Mouse (Mus musculus) embryonic facial prominence, embryonic 10.5 days (tissue): Measurements from ENCODE around the gene Mepe. TPM values are rescaled to one million over a fixed set of nuclear protein-coding genes. Genes with fewer than 3 reads are reported as not detected.
A peak's percentile ranks its signal among the peaks of the same experiment; 100 is the strongest.

Experiments
- DNase-seq: peaks from one replicate; pipeline ENCODE4 v3.0.0-alpha.2; 2017; ENCODE audit warnings: low spot score
- H3K27ac ChIP-seq: fragments of 300-500 bp; sonication (generic); replicated peaks from 2 replicates; pipeline ENCODE4 v1.5.1; 2016; ENCODE audit warnings: mild to moderate bottlenecking
- H3K27me3 ChIP-seq: fragments of 300-500 bp; sonication (generic); replicated peaks from 2 replicates; pipeline ENCODE4 v1.6.1; 2016; ENCODE audit warnings: low read depth, mild to moderate bottlenecking; ENCODE audit not compliant: poor library complexity, severe bottlenecking
- H3K36me3 ChIP-seq: fragments of 300-500 bp; sonication (generic); replicated peaks from 2 replicates; pipeline ENCODE4 v1.6.1; 2016; ENCODE audit warnings: mild to moderate bottlenecking, moderate library complexity
- H3K4me1 ChIP-seq: fragments of 300-500 bp; sonication (generic); 2 replicates; pipeline ENCODE4 v1.6.1; 2016
- H3K4me3 ChIP-seq: fragments of 300-500 bp; sonication (generic); 2 replicates; pipeline ENCODE4 v1.5.1; 2016; ENCODE audit warnings: mild to moderate bottlenecking, moderate library complexity
- H3K9me3 ChIP-seq: fragments of 300-500 bp; sonication (generic); 2 replicates; pipeline ENCODE4 v1.6.1; 2016; ENCODE audit warnings: mild to moderate bottlenecking
- WGBS: fragments of 180-500 bp; shearing (Covaris S2); methylation state at CpG from one replicate; pipeline ENCODE4 v1.1.7; 2016; 5-methylcytosine and 5-hydroxymethylcytosine counted together
- polyA plus RNA-seq: library from polyadenylated mRNA; unstranded; fragments of >200 nt; fragmentation: Nextera tagmentation; extraction: Ambion mirVana; gene quantifications from 2 replicates; pipeline ENCODE4 v1.2.1, GENCODE M21; 2016

Gene Mepe
- polyA plus RNA-seq = not detected in 2 replicates

DNA sequence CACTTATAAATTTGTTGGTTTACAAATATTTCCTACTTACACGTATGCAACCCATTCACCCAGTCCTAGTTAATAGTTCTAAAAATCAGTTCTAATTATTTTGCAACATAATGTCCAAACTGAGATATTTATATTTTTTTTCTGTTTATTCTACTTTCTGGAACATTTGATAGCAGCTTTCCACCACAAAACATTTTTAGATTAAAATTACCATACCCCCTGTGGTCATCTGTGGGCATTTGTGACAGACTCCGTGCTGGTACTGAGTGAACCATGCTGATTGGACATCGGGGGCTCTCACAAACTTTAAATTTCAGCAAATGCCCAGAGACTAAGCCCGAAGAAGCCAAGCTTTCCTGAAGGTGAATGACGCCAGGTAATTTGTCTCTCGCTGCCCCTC lies at the start of gene Mepe:
Gene Mepe (plus strand): TSS at position 301 of the 400 bp plus-strand sequence.
- no peaks in the 10 kb centered on the region for H3K4me1 ChIP-seq
- WGBS = 90% methylated on average over 6 of the region's 6 CpGs
- no peak within 1 kb of the TSS for H3K4me3 ChIP-seq
- no peak within 1 kb of the TSS for H3K27ac ChIP-seq
- no peaks in the 10 kb centered on the region for H3K27me3 ChIP-seq
- DNase-seq = no peak
- no peaks in the 10 kb centered on the region for H3K9me3 ChIP-seq
- H3K36me3 ChIP-seq = no peaks in the 10 kb centered on the region

DNA sequence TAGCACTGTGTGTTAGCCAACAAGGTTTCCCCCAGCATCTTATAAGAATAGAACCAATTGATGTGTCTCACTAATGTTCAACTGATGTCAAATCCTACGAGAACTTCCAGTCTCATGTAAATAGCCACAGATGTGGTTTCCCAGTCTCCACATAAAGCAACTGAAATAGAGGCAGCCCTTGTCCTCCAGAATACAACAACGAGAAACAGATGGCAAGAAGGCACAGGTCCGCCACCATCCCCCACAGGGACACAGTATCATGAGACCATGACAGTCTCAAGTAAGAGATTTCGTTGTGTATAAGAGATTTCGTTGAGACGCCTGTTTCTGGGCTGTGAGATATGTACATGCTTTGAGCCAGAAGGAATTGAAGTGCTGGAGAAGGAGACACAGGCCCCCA lies 30.9 kb upstream of the Mepe start:
- Histone ChIP-seq H3K27ac (no peak overlapping the region), H3K4me3 (no peak overlapping the region), H3K36me3 (no peaks in the 10 kb centered on the region), H3K4me1 (peaks cover 6% of the 10 kb centered on the region), H3K27me3 (no peaks in the 10 kb centered on the region), H3K9me3 (no peaks in the 10 kb centered on the region)
- WGBS = 44% methylated on average over 6 of the region's 6 CpGs
- peak; percentile 58 for DNase-seq

DNA sequence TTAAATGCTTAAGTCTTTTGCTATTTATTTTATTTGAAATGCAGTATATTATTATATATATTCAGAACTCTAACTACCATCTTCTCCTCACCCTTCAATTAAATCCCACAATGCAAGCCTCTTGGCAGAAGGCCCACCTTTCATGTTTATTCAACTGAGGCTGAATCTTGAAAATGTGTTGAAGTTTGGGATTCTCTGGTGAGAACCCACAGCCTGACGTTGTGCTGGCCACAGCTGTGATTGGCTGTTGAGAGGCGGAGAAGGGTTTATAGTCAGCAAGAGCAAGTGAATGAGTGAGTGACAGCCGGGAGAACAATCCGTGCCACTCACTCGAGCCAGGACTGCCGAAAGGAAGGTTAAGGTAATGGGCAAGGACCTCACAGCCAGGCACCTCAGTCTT lies 26.1 kb upstream of the Mepe start, which contains the start of gene Ibsp:
Gene Ibsp (plus strand): TSS at position 178 of the 400 bp plus-strand sequence.
- no peaks in the 10 kb centered on the region for H3K36me3 ChIP-seq
- H3K4me3 ChIP-seq = no peak within 1 kb of the TSS
- 65% methylated on average over 6 of the region's 6 CpGs for WGBS
- H3K27ac ChIP-seq = no peak within 1 kb of the TSS
- H3K9me3 ChIP-seq = no peaks in the 10 kb centered on the region
- peaks cover 5% of the 10 kb centered on the region for H3K4me1 ChIP-seq
- no peak for DNase-seq
- no peaks in the 10 kb centered on the region for H3K27me3 ChIP-seq

DNA sequence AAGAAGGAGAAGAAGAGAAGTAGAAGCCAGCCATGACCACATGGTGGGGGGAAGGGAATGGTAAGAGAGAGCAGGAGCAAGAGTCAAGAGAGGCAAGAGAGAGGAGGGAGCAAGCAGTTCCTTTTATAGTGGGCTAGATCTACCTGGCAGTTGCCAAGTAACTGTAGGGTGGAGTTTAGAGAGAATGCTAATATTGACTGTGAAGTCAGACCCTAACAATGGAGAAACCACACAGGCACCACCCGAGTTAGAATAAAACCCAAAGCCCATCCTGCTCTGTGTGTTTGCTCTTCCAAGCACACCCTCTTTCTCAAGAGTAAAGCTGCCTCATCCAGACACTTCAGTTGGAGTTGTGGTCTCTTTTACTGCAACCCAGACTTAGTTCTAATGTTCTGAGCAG lies 11.1 kb upstream of the Mepe start:
- no peaks in the 10 kb centered on the region for H3K4me1 ChIP-seq
- H3K27ac ChIP-seq = no peak overlapping the region
- no peaks in the 10 kb centered on the region for H3K36me3 ChIP-seq
- 58% methylated on average over 1 of the region's 1 CpGs for WGBS
- no peaks in the 10 kb centered on the region for H3K9me3 ChIP-seq
- no peaks in the 10 kb centered on the region for H3K27me3 ChIP-seq
- DNase-seq = no peak
- H3K4me3 ChIP-seq = no peak overlapping the region

DNA sequence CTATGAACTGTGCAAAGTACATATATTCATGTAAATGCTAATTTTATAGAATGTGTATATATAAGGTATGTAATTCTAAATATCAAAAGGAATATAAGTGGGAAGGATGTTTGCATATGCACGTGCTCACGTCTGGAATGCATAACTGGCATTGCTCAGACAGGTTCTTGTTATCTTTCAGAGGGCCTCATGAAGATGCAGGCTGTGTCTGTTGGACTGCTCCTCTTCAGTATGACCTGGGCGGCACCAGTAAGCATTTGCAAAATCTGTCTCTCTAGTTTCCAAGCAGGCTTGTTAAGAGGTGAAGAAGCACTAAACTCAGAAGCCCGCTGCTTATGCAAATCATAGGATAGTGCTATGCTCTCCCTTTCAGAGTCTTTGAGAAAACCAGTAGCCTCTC lies 1.8 kb downstream of the Mepe start:
- H3K9me3 ChIP-seq = no peaks in the 10 kb centered on the region
- 78% methylated on average over 4 of the region's 4 CpGs for WGBS
- DNase-seq = no peak
- H3K27me3 ChIP-seq = no peaks in the 10 kb centered on the region
- H3K27ac ChIP-seq = no peak overlapping the region
- no peaks in the 10 kb centered on the region for H3K36me3 ChIP-seq
- H3K4me1 ChIP-seq = no peaks in the 10 kb centered on the region
- no peak overlapping the region for H3K4me3 ChIP-seq

DNA sequence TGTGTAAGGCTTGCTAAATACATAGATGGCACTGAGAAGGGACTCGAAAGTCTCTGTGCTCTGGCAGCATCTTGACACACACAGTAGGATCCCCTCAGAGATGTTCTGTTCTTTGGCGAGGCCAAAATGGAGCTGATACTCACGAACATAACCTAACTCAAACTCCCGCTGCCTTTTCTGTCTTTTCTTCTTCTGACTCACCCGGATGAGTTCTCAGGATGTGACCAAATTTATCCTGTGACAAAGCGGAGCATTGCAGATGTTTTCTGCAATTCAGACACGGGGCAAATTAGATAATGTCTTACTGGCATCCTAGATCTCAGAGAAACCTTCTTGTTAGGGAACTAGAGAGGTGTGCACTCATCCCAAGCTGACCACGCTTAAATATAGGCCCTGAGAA lies 2.3 kb downstream of the Mepe start:
- H3K4me3 ChIP-seq = no peak overlapping the region
- H3K27ac ChIP-seq = no peak overlapping the region
- no peaks in the 10 kb centered on the region for H3K9me3 ChIP-seq
- H3K36me3 ChIP-seq = no peaks in the 10 kb centered on the region
- no peaks in the 10 kb centered on the region for H3K27me3 ChIP-seq
- no peaks in the 10 kb centered on the region for H3K4me1 ChIP-seq
- no peak for DNase-seq
- WGBS = 84% methylated on average over 8 of the region's 8 CpGs

DNA sequence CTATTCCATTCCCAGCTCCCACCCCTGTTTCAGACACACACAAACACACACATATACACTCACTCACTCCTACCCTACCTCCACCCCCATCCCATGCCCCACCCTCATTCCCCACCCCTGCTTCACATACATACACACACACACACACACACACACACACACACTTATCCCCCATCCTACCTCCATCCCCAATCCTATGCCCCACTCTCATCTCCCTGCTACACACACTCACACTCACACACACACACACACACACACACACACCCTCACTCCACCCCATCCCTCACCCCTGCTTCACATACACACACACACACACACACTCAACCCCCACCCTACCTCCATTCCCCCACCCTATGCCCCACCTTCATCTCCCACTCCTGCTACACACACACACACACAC lies 2.7 kb downstream of the Mepe start:
- H3K4me3 ChIP-seq = no peak overlapping the region
- no peak for DNase-seq
- H3K27ac ChIP-seq = no peak overlapping the region
- peaks cover under 1% of the 10 kb centered on the region; the same call in 1 of the 2 replicates for H3K4me1 ChIP-seq
- no peaks in the 10 kb centered on the region for H3K27me3 ChIP-seq
- H3K9me3 ChIP-seq = no peaks in the 10 kb centered on the region
- H3K36me3 ChIP-seq = no peaks in the 10 kb centered on the region

DNA sequence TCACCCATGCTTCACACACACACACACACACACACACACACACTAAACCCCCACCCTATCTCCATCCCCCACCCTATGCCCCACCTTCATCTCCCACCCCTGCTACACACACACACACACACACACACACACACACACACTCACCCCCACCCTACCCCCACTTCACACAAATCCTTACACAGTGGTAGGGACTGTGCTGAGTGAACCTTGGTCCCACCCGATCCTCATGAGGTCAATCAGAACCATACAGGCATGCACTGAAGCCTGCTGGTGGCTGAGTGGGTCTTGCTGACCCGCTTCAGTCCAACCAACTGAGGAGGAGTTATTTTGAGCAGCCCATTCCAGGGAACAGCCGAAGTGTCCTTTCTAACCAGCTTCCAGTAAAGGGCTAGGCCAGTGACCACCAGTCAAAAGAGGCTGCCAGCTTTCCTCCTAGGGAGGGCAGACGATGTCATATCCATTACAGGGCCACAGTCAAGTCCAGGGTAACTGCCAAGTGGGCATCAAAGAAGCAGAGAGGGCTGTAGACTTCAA lies 3.3 kb downstream of the Mepe start:
- no peak for DNase-seq
- Histone ChIP-seq H3K27me3 (no peaks in the 10 kb centered on the region), H3K4me1 (peaks cover 5% of the 10 kb centered on the region; the same call in 1 of the 2 replicates), H3K4me3 (no peak overlapping the region), H3K9me3 (no peaks in the 10 kb centered on the region), H3K27ac (no peak overlapping the region), H3K36me3 (no peaks in the 10 kb centered on the region)
- 77% methylated on average over 4 of the region's 4 CpGs for WGBS

DNA sequence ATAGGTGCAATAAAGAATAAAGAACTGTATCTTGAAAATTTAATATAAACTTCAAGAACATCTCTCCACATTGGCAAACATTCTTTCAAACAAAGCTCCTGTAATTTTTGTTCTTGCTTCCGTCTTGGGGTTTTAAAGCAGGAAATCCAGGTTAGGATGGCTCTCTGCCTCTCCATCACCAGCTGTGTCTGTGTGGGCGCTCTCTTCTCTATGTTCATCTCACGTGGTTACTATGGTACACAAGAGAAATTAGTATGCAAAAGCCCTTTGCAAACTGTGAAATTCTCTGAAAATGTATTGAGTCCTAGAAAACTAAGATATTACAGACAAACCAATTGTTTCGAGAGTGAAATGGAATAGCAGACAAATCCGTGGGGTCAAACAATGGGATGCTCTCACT lies 4.3 kb downstream of the Mepe start:
- H3K27me3 ChIP-seq = no peaks in the 10 kb centered on the region
- 81% methylated on average over 5 of the region's 5 CpGs for WGBS

DNA sequence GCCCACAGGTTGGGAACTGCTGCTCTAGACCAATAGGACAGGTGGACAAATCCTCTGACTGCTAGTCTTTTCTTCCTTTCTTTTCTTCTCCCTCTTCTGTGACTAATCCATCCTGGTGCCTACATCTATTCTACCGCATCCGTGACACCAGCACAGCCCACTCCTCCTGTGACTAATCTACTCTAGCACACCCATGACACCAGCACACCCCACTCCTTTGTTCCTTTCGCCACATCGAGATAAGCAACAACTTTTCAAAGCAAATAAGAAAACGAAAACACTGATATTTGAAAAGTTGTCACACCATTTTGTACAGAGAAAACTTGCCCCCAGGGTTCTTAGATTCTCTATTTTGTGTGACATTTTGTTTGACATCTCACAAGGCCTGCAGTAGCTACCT lies 5.0 kb downstream of the Mepe start:
- Histone ChIP-seq H3K4me1 (peaks cover 5% of the 10 kb centered on the region; the same call in 1 of the 2 replicates), H3K36me3 (no peaks in the 10 kb centered on the region), H3K27me3 (no peaks in the 10 kb centered on the region), H3K4me3 (no peak overlapping the region), H3K9me3 (no peaks in the 10 kb centered on the region), H3K27ac (no peak overlapping the region)
- 74% methylated on average over 5 of the region's 5 CpGs for WGBS
- DNase-seq = no peak

More for the DNA sequence above, 4.3 kb downstream of the Mepe start:
- H3K4me3 ChIP-seq = no peak overlapping the region
- H3K36me3 ChIP-seq = no peaks in the 10 kb centered on the region
- H3K9me3 ChIP-seq = no peaks in the 10 kb centered on the region
- DNase-seq = no peak
- peaks cover 5% of the 10 kb centered on the region; the same call in 1 of the 2 replicates for H3K4me1 ChIP-seq
- H3K27ac ChIP-seq = no peak overlapping the region

DNA sequence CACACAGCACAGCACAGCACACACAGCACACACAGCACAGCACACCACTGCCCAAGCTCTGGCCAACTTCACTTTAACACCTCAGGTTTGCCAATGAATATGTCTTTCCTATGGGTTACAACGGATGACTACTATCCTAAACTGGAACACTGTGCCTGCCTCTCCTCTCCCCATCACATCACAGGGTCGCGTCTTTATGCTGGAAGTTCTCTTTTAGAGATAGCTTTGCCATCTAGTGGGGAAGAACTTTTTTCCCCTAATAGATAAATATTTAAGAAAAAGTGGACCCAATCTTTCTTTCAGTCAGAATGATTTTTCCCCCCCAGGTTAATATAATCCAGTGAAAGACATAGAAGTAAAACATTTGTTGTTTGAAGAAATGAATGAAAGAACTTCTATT lies 7.2 kb downstream of the Mepe start:
- H3K36me3 ChIP-seq = no peaks in the 10 kb centered on the region
- no peak overlapping the region for H3K27ac ChIP-seq
- H3K4me1 ChIP-seq = peaks cover 5% of the 10 kb centered on the region; the same call in 1 of the 2 replicates
- H3K4me3 ChIP-seq = no peak overlapping the region
- 77% methylated on average over 3 of the region's 3 CpGs for WGBS
- no peaks in the 10 kb centered on the region for H3K9me3 ChIP-seq
- DNase-seq = no peak
- H3K27me3 ChIP-seq = no peaks in the 10 kb centered on the region; the same call in 1 of the 2 replicates

DNA sequence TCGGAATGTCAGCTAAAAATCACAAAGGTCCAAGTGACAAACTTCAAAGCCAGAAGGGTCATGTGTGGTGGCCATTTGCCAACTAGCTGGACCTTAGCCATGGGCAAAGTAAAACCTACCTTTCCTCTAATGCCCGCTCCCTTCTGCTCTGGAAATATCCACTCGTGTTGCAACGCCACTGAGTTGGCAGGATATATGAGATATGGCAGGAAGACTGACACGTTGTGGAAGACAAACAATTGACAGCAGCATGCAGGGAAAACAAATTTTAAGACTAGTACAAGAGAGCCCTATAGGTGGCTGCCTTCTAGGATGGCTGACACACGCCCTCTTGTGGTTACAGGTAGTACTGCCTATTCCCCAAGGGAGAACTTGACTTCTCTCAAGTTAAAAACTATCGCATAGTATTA lies 8.1 kb downstream of the Mepe start:
- H3K27ac ChIP-seq = no peak overlapping the region
- H3K9me3 ChIP-seq = no peaks in the 10 kb centered on the region

DNA sequence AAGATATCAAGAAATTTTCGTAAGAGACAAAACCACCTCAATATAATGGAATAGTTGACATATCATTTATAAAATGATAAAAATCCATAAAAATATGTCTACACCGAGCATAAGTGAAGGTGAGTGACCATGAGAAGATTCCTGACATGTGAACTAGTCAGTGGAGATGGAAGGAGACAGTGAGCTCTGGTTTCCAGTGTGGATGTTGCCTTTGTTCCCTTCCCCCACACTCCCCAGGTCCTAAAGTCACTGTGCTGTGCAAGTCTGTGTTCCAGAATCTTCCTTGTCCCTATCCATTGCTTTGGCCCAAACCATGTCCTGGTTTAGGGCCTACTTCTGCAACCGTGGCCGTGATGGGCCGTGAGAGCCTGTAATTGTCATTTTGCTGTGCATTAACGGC lies 8.5 kb downstream of the Mepe start:
- Histone ChIP-seq H3K9me3 (no peaks in the 10 kb centered on the region), H3K27me3 (peaks cover 2% of the 10 kb centered on the region), H3K36me3 (no peaks in the 10 kb centered on the region), H3K4me1 (peaks cover 5% of the 10 kb centered on the region; the same call in 1 of the 2 replicates), H3K27ac (no peak overlapping the region), H3K4me3 (no peak overlapping the region)
- 81% methylated on average over 6 of the region's 6 CpGs for WGBS
- DNase-seq = no peak

More for the DNA sequence above, 8.1 kb downstream of the Mepe start:
- H3K4me1 ChIP-seq = peaks cover 5% of the 10 kb centered on the region; the same call in 1 of the 2 replicates
- H3K36me3 ChIP-seq = no peaks in the 10 kb centered on the region
- H3K27me3 ChIP-seq = no peaks in the 10 kb centered on the region; the same call in 1 of the 2 replicates
- H3K4me3 ChIP-seq = no peak overlapping the region
- 49% methylated on average over 7 of the region's 7 CpGs for WGBS
- peak; percentile 61 for DNase-seq
